Mouse (Mus musculus) midbrain, embryonic 11.5 days (tissue): ENCODE measurements at regions not wholly inside any gene's neighbourhood (a gene's known extent, or its start where the extent isn't known, plus 50 kb on each side); places are given as distances from the start of the nearest gene placed in this dataset.
"Not testable (repeated sequence)": the region's sequence is repeated elsewhere in the genome, so short reads cannot be mapped to it uniquely, and the experiment has no call there.

ENCODE experiments used
- ATAC-seq: fragments of 200-750 bp; cut with Nextera tagmentation; 2 replicates; pipeline ENCODE4 v1.8.0; 2017; ENCODE audit warnings: moderate TSS enrichment, moderate library complexity; ENCODE audit not compliant: low FRiP score
- DNase-seq: peaks from one replicate; pipeline ENCODE4 v3.0.0; 2015; ENCODE audit warnings: low spot score; ENCODE audit errors: missing footprints
- H3K27ac ChIP-seq: fragments of 300-500 bp; sonication (generic); 2 replicates; pipeline ENCODE4 v1.5.1; 2014; ENCODE audit warnings: low read depth, low read length
- H3K27me3 ChIP-seq: fragments of 300-500 bp; sonication (generic); 2 replicates; pipeline ENCODE4 v1.6.1; 2014; ENCODE audit warnings: mild to moderate bottlenecking, low read length, moderate library complexity, mixed read lengths; ENCODE audit not compliant: control insufficient read depth, insufficient read depth
- H3K36me3 ChIP-seq: fragments of 300-500 bp; sonication (generic); 2 replicates; pipeline ENCODE4 v1.6.1; 2014; ENCODE audit warnings: mild to moderate bottlenecking, low read length, moderate library complexity, mixed read lengths; ENCODE audit not compliant: control insufficient read depth, insufficient read depth
- H3K4me1 ChIP-seq: fragments of 300-500 bp; sonication (generic); 2 replicates; pipeline ENCODE4 v1.6.1; 2014; ENCODE audit warnings: low read length; ENCODE audit not compliant: control insufficient read depth, insufficient read depth
- H3K4me2 ChIP-seq: fragments of 300-500 bp; sonication (generic); 2 replicates; pipeline ENCODE4 v1.6.1; 2014; ENCODE audit warnings: mild to moderate bottlenecking, moderate library complexity
- H3K4me3 ChIP-seq: fragments of 300-500 bp; sonication (generic); 2 replicates; pipeline ENCODE4 v1.5.1; 2014; ENCODE audit warnings: low read depth, low read length
- H3K9ac ChIP-seq: fragments of 300-500 bp; sonication (generic); 2 replicates; pipeline ENCODE4 v1.6.1; 2014; ENCODE audit warnings: low read length
- H3K9me3 ChIP-seq: fragments of 300-500 bp; sonication (generic); 2 replicates; pipeline ENCODE4 v1.6.1; 2016; ENCODE audit warnings: low read length; ENCODE audit not compliant: control insufficient read depth
- WGBS: fragments of 180-500 bp; shearing (Covaris S2); extraction: QIAGEN DNeasy Blood & Tissue Kit; methylation state at CpG from one replicate; pipeline ENCODE4 v1.1.7; 2014; 5-methylcytosine and 5-hydroxymethylcytosine counted together

- no peaks in the 10 kb centered on the region for H3K9me3 ChIP-seq
- ATAC-seq (peak; percentile 35; the same call in 1 of the 2 replicates), DNase-seq (peak; percentile 54)
- WGBS = 74% methylated on average over 8 of the region's 8 CpGs
- H3K4me2 ChIP-seq = no peak overlapping the region
- no peak overlapping the region for H3K4me3 ChIP-seq
- H3K27ac ChIP-seq = no peak overlapping the region
- no peaks in the 10 kb centered on the region for H3K36me3 ChIP-seq
- H3K27me3 ChIP-seq = no peaks in the 10 kb centered on the region
- H3K9ac ChIP-seq = no peak overlapping the region
- H3K4me1 ChIP-seq = no peaks in the 10 kb centered on the region
Measured at GRCm38 (mm10) chr8:57076995-57077394, 243.8 kb upstream of the Hand2 start.

- H3K9ac ChIP-seq = no peak overlapping the region
- H3K4me3 ChIP-seq = no peak overlapping the region
- ATAC-seq = no peak
- no peak overlapping the region for H3K27ac ChIP-seq
- H3K27me3 ChIP-seq = no peaks in the 10 kb centered on the region
- H3K4me2 ChIP-seq = no peak overlapping the region
- H3K4me1 ChIP-seq = no peaks in the 10 kb centered on the region
- H3K36me3 ChIP-seq = no peaks in the 10 kb centered on the region
- no peaks in the 10 kb centered on the region for H3K9me3 ChIP-seq
- WGBS = 75% methylated on average over 3 of the region's 3 CpGs
- no peak for DNase-seq
Measured at GRCm38 (mm10) chr8:57086811-57087210, 234.0 kb upstream of the Hand2 start.

GRCm38 (mm10) chr8:57092403-57092802, 228.4 kb upstream of the Hand2 start:
- Histone ChIP-seq H3K36me3 (no peaks in the 10 kb centered on the region), H3K27me3 (no peaks in the 10 kb centered on the region), H3K27ac (no peak overlapping the region), H3K4me3 (no peak overlapping the region), H3K9ac (no peak overlapping the region), H3K4me2 (no peak overlapping the region), H3K9me3 (no peaks in the 10 kb centered on the region), H3K4me1 (no peaks in the 10 kb centered on the region)
- 94% methylated on average over 4 of the region's 4 CpGs for WGBS
- ATAC-seq = no peak
- no peak for DNase-seq

- Histone ChIP-seq H3K36me3 (no peaks in the 10 kb centered on the region), H3K4me3 (no peak overlapping the region), H3K27me3 (no peaks in the 10 kb centered on the region), H3K4me1 (no peaks in the 10 kb centered on the region), H3K4me2 (no peak overlapping the region), H3K9ac (no peak overlapping the region), H3K9me3 (no peaks in the 10 kb centered on the region), H3K27ac (no peak overlapping the region)
- DNase-seq (peak; percentile 83), ATAC-seq (no peak)
- WGBS = 51% methylated on average over 2 of the region's 2 CpGs
Measured at GRCm38 (mm10) chr8:57095169-57095568, 225.6 kb upstream of the Hand2 start.

GRCm38 (mm10) chr8:57110765-57111402, 209.9 kb upstream of the Hand2 start:
- DNase-seq, H3K4me3 ChIP-seq, H3K9me3 ChIP-seq, H3K27me3 ChIP-seq, H3K4me1 ChIP-seq, H3K4me2 ChIP-seq, H3K27ac ChIP-seq, H3K9ac ChIP-seq, H3K36me3 ChIP-seq, ATAC-seq: not testable (repeated sequence)
- 77% methylated on average over 2 of the region's 6 CpGs for WGBS

- no peak overlapping the region for H3K4me2 ChIP-seq
- H3K36me3 ChIP-seq = no peaks in the 10 kb centered on the region
- no peak overlapping the region for H3K9ac ChIP-seq
- H3K9me3 ChIP-seq = no peaks in the 10 kb centered on the region
- H3K4me3 ChIP-seq = no peak overlapping the region
- no peak overlapping the region for H3K27ac ChIP-seq
- no peak for DNase-seq
- H3K4me1 ChIP-seq = no peaks in the 10 kb centered on the region
- ATAC-seq = no peak
- WGBS = 71% methylated on average over 2 of the region's 2 CpGs
- H3K27me3 ChIP-seq = no peaks in the 10 kb centered on the region
Measured at GRCm38 (mm10) chr8:57111403-57111771, 209.4 kb upstream of the Hand2 start.

GRCm38 (mm10) chr8:57113915-57114314, 206.9 kb upstream of the Hand2 start:
- no peak for DNase-seq
- H3K27ac ChIP-seq = no peak overlapping the region
- H3K4me2 ChIP-seq = no peak overlapping the region
- H3K9ac ChIP-seq = no peak overlapping the region
- no peaks in the 10 kb centered on the region for H3K4me1 ChIP-seq
- WGBS = 74% methylated on average over 2 of the region's 2 CpGs
- no peaks in the 10 kb centered on the region for H3K36me3 ChIP-seq
- no peak overlapping the region for H3K4me3 ChIP-seq
- no peaks in the 10 kb centered on the region for H3K9me3 ChIP-seq
- no peak for ATAC-seq
- H3K27me3 ChIP-seq = no peaks in the 10 kb centered on the region

- Histone ChIP-seq H3K27ac (no peak overlapping the region), H3K4me1 (no peaks in the 10 kb centered on the region), H3K4me2 (no peak overlapping the region), H3K9ac (no peak overlapping the region), H3K4me3 (no peak overlapping the region), H3K9me3 (no peaks in the 10 kb centered on the region), H3K27me3 (no peaks in the 10 kb centered on the region), H3K36me3 (no peaks in the 10 kb centered on the region)
- ATAC-seq = no peak
- DNase-seq = no peak
- WGBS = 92% methylated on average over 2 of the region's 2 CpGs
Measured at GRCm38 (mm10) chr8:57115303-57115702, 205.5 kb upstream of the Hand2 start.

GRCm38 (mm10) chr8:57134041-57134440, 186.7 kb upstream of the Hand2 start:
- ATAC-seq (no peak), DNase-seq (no peak)
- Histone ChIP-seq H3K36me3 (no peaks in the 10 kb centered on the region), H3K4me1 (no peaks in the 10 kb centered on the region), H3K9ac (no peak overlapping the region), H3K9me3 (no peaks in the 10 kb centered on the region), H3K4me3 (no peak overlapping the region), H3K27me3 (no peaks in the 10 kb centered on the region), H3K27ac (no peak overlapping the region), H3K4me2 (no peak overlapping the region)
- WGBS = 41% methylated on average over 2 of the region's 2 CpGs
